Comparison of ENCODE assay signal across 7 mouse cellular contexts in the genomic region with DNA sequence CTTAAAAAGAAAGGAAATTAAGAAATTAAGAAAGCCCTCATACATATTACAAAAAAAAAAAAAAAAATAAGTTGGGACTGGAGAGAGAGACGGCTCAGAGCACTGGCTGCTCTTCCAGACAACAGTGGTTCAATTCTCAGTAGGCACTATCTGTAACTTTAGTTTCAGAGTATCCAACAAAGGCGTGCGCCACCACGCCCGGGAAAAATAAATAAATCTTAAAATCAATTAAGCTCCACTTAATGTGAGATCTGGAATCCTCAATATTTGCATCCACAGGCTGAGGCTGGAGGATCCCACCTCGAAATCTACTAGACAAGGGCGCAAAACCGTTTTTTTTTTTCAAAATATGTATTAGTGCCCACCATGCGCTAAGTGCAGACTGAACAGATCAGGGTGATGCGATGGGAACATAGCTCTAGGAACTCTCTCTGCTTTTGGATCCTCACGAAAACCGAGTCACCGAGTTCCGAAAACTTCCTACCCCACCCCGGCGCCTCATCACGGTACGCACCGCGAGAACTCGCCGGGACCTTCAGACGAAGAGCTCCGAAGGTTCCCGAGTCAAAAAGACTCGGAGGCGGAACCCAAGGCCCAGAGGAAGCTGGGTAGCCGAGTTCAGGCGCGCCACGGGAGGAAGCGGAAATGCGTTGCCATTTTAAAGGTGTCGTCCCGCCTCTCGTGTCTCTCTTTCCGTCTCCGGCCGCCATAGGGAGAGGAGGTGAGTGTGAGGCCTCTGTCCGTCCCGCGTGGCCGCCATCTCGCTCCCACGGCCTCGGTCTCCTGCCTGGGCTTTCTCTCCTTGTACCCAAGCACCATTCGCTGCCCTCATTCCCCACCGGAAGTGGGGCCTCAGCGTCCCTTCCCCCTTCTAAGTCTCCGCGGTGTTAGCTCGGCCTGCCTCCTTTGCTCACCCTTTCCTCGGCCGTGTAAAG. TPM values are rescaled to one million over a fixed set of nuclear protein-coding genes. Genes with fewer than 3 reads are reported as not detected.
DNase-seq lines count a peak whose midpoint lies in the region; ATAC-seq lines count a peak whose summit lies in the region.

Rpl28 (plus strand) TSS at position 597 of the 935 bp plus-strand sequence.

- H3K27ac ChIP-seq in embryonic facial prominence, embryonic 10.5 days (replicated peaks), result peak within 1 kb of the TSS; percentile 94
- peak within 1 kb of the TSS; percentile 96 for H3K27ac ChIP-seq in limb, embryonic 10.5 days
- H3K27ac ChIP-seq in midbrain, embryonic 13.5 days, result peak within 1 kb of the TSS; percentile 85

- peak within 1 kb of the TSS; percentile 79 for H3K4me3 ChIP-seq in embryonic facial prominence, embryonic 10.5 days
- peak within 1 kb of the TSS; percentile 92 for H3K4me3 ChIP-seq in limb, embryonic 10.5 days
- H3K4me3 ChIP-seq in midbrain, embryonic 13.5 days (replicated peaks), result peak within 1 kb of the TSS; percentile 70

- peaks cover 41% of the 10 kb centered on the region for H3K36me3 ChIP-seq in embryonic facial prominence, embryonic 10.5 days (replicated peaks)
- peaks cover 42% of the 10 kb centered on the region for H3K36me3 ChIP-seq in limb, embryonic 10.5 days
- peaks cover 35% of the 10 kb centered on the region for H3K36me3 ChIP-seq in midbrain, embryonic 13.5 days

- H3K27me3 ChIP-seq in embryonic facial prominence, embryonic 10.5 days (replicated peaks; ENCODE audit: low read depth, poor library complexity, severe bottlenecking), result peaks cover 25% of the 10 kb centered on the region
- peaks cover 32% of the 10 kb centered on the region for H3K27me3 ChIP-seq in limb, embryonic 10.5 days (ENCODE audit: low read depth, poor library complexity, severe bottlenecking)
- peaks cover 16% of the 10 kb centered on the region; the same call in 1 of the 2 replicates for H3K27me3 ChIP-seq in midbrain, embryonic 13.5 days

- peak; percentile 79 for ATAC-seq in granulocyte monocyte progenitor cell, adult 5-6 weeks (replicated peaks; ENCODE audit: poor library complexity, severe bottlenecking)
- peak; percentile 91 for ATAC-seq in midbrain, embryonic 13.5 days

- H3K4me1 ChIP-seq in embryonic facial prominence, embryonic 10.5 days, result peaks cover 31% of the 10 kb centered on the region
- H3K4me1 ChIP-seq in limb, embryonic 10.5 days, result peaks cover 23% of the 10 kb centered on the region
- H3K4me1 ChIP-seq in midbrain, embryonic 13.5 days (replicated peaks), result peaks cover 28% of the 10 kb centered on the region

- peak within 1 kb of the TSS; percentile 89 for H3K4me2 ChIP-seq in midbrain, embryonic 13.5 days (replicated peaks)

- 2% methylated on average over 54 of the region's 54 CpGs for WGBS in embryonic facial prominence, embryonic 10.5 days
- WGBS in limb, embryonic 10.5 days, result 2% methylated on average over 54 of the region's 54 CpGs
- 2% methylated on average over 54 of the region's 54 CpGs for WGBS in midbrain, embryonic 13.5 days

- DNase-seq in adrenal gland, postnatal 10 days, result peak; percentile 95
- peak; percentile 96 for DNase-seq in embryonic facial prominence, embryonic 10.5 days (ENCODE audit: low spot score)
- peak; percentile 95 for DNase-seq in kidney, adult 11 months
- DNase-seq in limb, embryonic 10.5 days (ENCODE audit: low spot score), result peak; percentile 95
- DNase-seq in spleen, adult 12 weeks (ENCODE audit: low spot score), result peak; percentile 86

- peak within 1 kb of the TSS; percentile 91 for H3K9ac ChIP-seq in midbrain, embryonic 13.5 days (replicated peaks)

- no peaks in the 10 kb centered on the region for H3K9me3 ChIP-seq in embryonic facial prominence, embryonic 10.5 days
- H3K9me3 ChIP-seq in limb, embryonic 10.5 days (replicated peaks), result no peaks in the 10 kb centered on the region
- H3K9me3 ChIP-seq in midbrain, embryonic 13.5 days, result no peaks in the 10 kb centered on the region

RNA-seq across cellular contexts. Expression of gene Rpl28, which starts in this region (rescaled TPM):
- total RNA-seq in adrenal gland, postnatal 10 days (2021), result 1,000 to 10,000 TPM; 1,057 to 1,113 TPM
- 386 and 403 TPM in 2 replicates for polyA plus RNA-seq in embryonic facial prominence, embryonic 10.5 days (2016; fragmentation: Nextera tagmentation; extraction: Ambion mirVana)
- 1,827 and 2,944 TPM in 2 replicates for total RNA-seq in granulocyte monocyte progenitor cell, adult 5-6 weeks (2014; fragmentation: Nextera tagmentation)
- total RNA-seq in granulocyte monocyte progenitor cell, adult 5-6 weeks (2017), result 828 and 1,139 TPM in 2 replicates
- 396 and 427 TPM in 2 replicates for polyA plus RNA-seq in limb, embryonic 10.5 days (2016; fragmentation: Nextera tagmentation; extraction: Ambion mirVana)
- 224 and 265 TPM in 2 replicates for polyA plus RNA-seq in midbrain, embryonic 13.5 days (2015; fragmentation: Nextera tagmentation; extraction: Ambion mirVana)

Comparison
In these comparisons a context has a peak if more than half of its experiments do, and no peak if none do; other contexts are left out.
1. Peak in every context shown above with its lines: DNase-seq, ATAC-seq, H3K4me3 ChIP-seq and H3K27ac ChIP-seq.